Mouse (Mus musculus) stomach, postnatal 0 days (tissue): ENCODE measurements around the gene Serhl.

Experiments
- CTCF ChIP-seq: IDR thresholded peaks from 2 replicates; pipeline ENCODE4 v1.5.1; 2016; ENCODE audit warnings: antibody characterized with exemption, low read depth, mild to moderate bottlenecking, moderate library complexity
- EP300 ChIP-seq: optimal IDR thresholded peaks from 2 replicates; pipeline ENCODE3; 2016; ENCODE audit warnings: antibody characterized with exemption

GRCm38 (mm10) chr15:83040156-83040555 lies 49.1 kb upstream of the Serhl start:
- no peak for TF ChIP-seq CTCF
- TF ChIP-seq EP300: no peak
